Mouse (Mus musculus): Measurements from ENCODE around the gene Card19. TPM values are rescaled to one million over a fixed set of nuclear protein-coding genes. Genes with fewer than 3 reads are reported as not detected.
A peak's percentile ranks its signal among the peaks of the same experiment; 100 is the strongest.

Card19 gene
- 50.3 and 55.7 TPM in 2 replicates for polyA plus RNA-seq (2016; fragmentation: Nextera tagmentation; extraction: Ambion mirVana)

GRCm38 (mm10) chr13:49215504-49216219 is at the start of gene Card19:
Gene Card19, minus strand, starts transcription at chr13:49216037.
- Histone ChIP-seq H3K4me3 (peak within 1 kb of the TSS; percentile 75), H3K4me1 (peaks cover 44% of the 10 kb centered on the region), H3K27me3 (0 out of 2 replicates have a peak, but pooled peaks cover 6% of the 10 kb centered on the region), H3K36me3 (no peaks in the 10 kb centered on the region), H3K9ac (peak within 1 kb of the TSS; percentile 85), H3K9me3 (no peaks in the 10 kb centered on the region), H3K27ac (peak within 1 kb of the TSS; percentile 76; the same call in 1 of the 2 replicates), H3K4me2 (replicated peaks) (peak within 1 kb of the TSS; percentile 79)
- 1% methylated on average over 78 of the region's 78 CpGs for WGBS
- peak; percentile 75 for ATAC-seq (ENCODE audit: insufficient number of reproducible peaks, insufficient read depth, low FRiP score, low TSS enrichment)

DNA sequence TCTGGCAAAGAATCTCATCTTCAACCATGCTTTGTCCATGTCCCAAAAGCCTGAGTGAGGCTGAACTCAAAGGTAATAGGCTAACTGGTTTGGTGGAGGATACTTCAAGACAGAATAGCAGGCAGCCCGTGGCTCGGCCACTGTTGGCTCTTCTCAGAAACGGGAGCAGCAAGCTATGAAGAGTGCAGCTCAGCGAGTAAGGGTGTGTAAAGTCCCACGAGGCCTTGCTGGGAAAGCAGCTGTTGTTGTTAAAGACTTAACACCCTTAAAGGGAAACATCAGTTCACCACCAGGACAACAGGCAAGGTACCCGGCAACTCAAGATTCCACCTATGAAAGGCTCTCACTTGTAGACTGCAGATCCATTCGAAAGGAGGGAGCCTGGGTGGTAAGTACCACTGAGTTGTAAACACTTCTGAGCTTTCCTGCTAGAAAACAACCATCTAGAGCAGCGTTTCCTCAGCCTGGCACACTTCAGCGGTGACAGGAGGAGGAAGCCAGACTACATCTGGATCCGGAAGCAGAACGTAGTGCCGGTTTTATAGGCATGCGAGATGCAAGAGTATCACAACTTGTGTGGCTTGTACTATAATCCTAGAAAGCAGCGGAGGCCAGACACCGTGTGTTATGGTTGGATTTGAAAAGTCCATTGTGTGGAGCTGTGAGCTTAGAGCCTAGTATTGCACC is 44.3 kb upstream of the Card19 start:
- no peaks in the 10 kb centered on the region for H3K9me3 ChIP-seq
- ATAC-seq (ENCODE audit: insufficient number of reproducible peaks, insufficient read depth, low FRiP score, low TSS enrichment), result no peak
- no peak overlapping the region for H3K4me3 ChIP-seq
- no peak overlapping the region for H3K4me2 ChIP-seq (replicated peaks)
- no peaks in the 10 kb centered on the region for H3K36me3 ChIP-seq
- WGBS, result 84% methylated on average over 15 of the region's 15 CpGs
- H3K9ac ChIP-seq, result no peak overlapping the region
- no peaks in the 10 kb centered on the region for H3K27me3 ChIP-seq
- H3K4me1 ChIP-seq, result peaks cover 7% of the 10 kb centered on the region; the same call in 1 of the 2 replicates
- no peak overlapping the region for H3K27ac ChIP-seq

DNA sequence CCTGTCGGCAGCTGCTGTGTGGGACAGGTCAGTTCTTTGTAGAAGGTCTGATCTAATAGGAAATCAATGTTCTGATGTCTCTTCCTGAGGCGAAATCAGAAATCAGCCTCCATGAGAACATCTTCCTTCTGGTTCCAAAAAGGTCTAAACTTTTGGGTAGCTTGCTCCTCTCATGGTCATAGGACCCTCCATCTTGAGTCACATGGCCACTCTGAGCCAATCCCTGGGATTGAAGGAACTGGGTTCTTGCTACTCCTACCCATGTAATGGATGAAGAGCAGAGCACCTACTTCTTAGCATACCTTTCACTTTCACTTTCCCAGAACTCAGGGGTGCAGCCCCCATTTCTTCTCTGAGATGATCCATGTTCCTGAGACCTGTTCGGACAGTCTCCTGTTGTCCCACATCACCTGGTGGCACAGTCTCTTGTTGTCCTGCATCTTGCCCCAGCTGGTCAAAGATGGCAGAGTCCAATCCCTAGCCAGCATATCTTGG is 42.0 kb upstream of the Card19 start:
- H3K4me3 ChIP-seq, result no peak overlapping the region
- ATAC-seq (ENCODE audit: insufficient number of reproducible peaks, insufficient read depth, low FRiP score, low TSS enrichment), result no peak
- no peaks in the 10 kb centered on the region for H3K36me3 ChIP-seq
- peaks cover 7% of the 10 kb centered on the region; the same call in 1 of the 2 replicates for H3K4me1 ChIP-seq
- no peak overlapping the region for H3K9ac ChIP-seq
- no peaks in the 10 kb centered on the region for H3K27me3 ChIP-seq
- H3K4me2 ChIP-seq (replicated peaks), result no peak overlapping the region
- H3K27ac ChIP-seq, result no peak overlapping the region
- H3K9me3 ChIP-seq, result no peaks in the 10 kb centered on the region
- WGBS, result 65% methylated on average over 3 of the region's 3 CpGs

DNA sequence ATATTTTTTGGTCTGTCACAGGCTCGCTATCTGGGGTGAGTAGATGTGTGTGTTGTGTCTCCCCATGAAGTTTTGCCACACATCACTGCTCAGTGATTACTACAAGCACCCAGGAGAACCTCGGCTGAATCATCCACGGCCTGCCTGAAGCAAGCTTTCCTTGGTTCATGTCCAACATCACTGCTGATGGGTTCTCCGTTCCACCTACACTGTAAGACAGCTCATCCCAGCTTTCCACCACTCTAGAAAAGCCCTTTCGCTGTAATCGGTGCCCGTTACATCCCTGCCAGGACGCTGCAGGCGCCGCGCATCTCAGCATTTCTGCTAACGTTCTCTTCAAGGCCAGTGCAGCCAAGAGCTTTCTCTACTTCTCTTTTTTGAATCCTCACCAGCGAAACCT is 36.9 kb upstream of the Card19 start:
- Histone ChIP-seq H3K36me3 (no peaks in the 10 kb centered on the region), H3K27me3 (peaks cover 18% of the 10 kb centered on the region), H3K9ac (no peak overlapping the region), H3K4me1 (peaks cover 13% of the 10 kb centered on the region), H3K9me3 (no peaks in the 10 kb centered on the region), H3K4me2 (replicated peaks) (no peak overlapping the region), H3K27ac (no peak overlapping the region), H3K4me3 (no peak overlapping the region)
- no peak for ATAC-seq (ENCODE audit: insufficient number of reproducible peaks, insufficient read depth, low FRiP score, low TSS enrichment)
- WGBS, result 89% methylated on average over 13 of the region's 13 CpGs

GRCm38 (mm10) chr13:49252113-49252512 is 36.3 kb upstream of the Card19 start:
- Histone ChIP-seq H3K4me1 (peaks cover 12% of the 10 kb centered on the region), H3K4me2 (replicated peaks) (no peak overlapping the region), H3K27ac (no peak overlapping the region), H3K9me3 (no peaks in the 10 kb centered on the region), H3K27me3 (peaks cover 24% of the 10 kb centered on the region), H3K4me3 (no peak overlapping the region), H3K36me3 (no peaks in the 10 kb centered on the region), H3K9ac (no peak overlapping the region)
- 69% methylated on average over 2 of the region's 2 CpGs for WGBS
- ATAC-seq (ENCODE audit: insufficient number of reproducible peaks, insufficient read depth, low FRiP score, low TSS enrichment), result no peak

DNA sequence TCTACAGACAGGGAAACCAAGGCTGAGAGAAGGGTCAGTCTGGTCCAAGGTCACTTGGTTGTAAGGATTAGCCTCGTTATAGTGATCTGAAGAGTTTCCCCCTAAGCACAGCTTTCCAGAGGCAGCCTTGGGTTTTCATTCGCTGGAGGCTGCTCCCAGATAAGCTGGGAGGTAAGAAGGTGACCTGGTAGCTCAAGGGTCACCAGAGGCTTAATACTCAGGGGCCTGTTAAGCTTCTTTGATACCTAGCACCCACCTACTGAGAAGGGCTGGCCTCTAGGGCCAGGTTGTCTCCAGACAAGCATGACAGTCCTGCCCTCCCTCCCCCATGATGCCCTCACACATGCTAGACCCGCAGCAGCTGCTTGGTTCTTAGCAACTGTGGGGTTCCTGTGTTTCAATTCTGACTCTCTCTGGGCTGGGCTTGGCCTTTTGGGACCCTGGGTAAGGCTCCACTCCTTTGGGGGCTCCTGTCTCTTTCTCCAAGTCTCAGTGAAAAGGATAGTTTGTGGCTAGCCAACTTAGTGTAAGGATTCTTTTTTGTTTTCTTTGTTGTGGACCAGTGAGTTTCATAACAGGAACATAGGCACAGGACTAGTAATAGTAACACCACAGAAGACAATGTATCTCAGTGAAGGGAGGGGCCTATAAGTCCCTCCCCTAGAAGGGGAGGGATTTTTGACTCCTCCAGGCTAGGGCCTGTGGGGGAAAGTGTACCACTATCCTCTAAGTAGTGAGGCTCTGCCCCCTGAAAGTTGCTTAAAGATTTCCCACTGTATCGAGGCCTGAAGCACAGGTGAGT is 35.1 kb upstream of the Card19 start:
- 29% methylated on average over 4 of the region's 4 CpGs for WGBS

GRCm38 (mm10) chr13:49249634-49250033 is 33.8 kb upstream of the Card19 start:
- H3K9ac ChIP-seq, result no peak overlapping the region
- no peak overlapping the region for H3K4me2 ChIP-seq (replicated peaks)
- no peak overlapping the region for H3K27ac ChIP-seq
- H3K27me3 ChIP-seq, result peaks cover 41% of the 10 kb centered on the region
- 59% methylated on average over 2 of the region's 2 CpGs for WGBS
- no peaks in the 10 kb centered on the region for H3K9me3 ChIP-seq
- ATAC-seq (ENCODE audit: insufficient number of reproducible peaks, insufficient read depth, low FRiP score, low TSS enrichment), result no peak
- H3K36me3 ChIP-seq, result no peaks in the 10 kb centered on the region
- peaks cover 12% of the 10 kb centered on the region for H3K4me1 ChIP-seq
- H3K4me3 ChIP-seq, result no peak overlapping the region

More for the DNA sequence above, 35.1 kb upstream of the Card19 start:
- Histone ChIP-seq H3K36me3 (no peaks in the 10 kb centered on the region), H3K27ac (no peak overlapping the region), H3K9me3 (no peaks in the 10 kb centered on the region), H3K4me2 (replicated peaks) (no peak overlapping the region), H3K27me3 (peaks cover 36% of the 10 kb centered on the region), H3K4me3 (no peak overlapping the region), H3K4me1 (peaks cover 12% of the 10 kb centered on the region), H3K9ac (no peak overlapping the region)
- ATAC-seq (ENCODE audit: insufficient number of reproducible peaks, insufficient read depth, low FRiP score, low TSS enrichment), result no peak

DNA sequence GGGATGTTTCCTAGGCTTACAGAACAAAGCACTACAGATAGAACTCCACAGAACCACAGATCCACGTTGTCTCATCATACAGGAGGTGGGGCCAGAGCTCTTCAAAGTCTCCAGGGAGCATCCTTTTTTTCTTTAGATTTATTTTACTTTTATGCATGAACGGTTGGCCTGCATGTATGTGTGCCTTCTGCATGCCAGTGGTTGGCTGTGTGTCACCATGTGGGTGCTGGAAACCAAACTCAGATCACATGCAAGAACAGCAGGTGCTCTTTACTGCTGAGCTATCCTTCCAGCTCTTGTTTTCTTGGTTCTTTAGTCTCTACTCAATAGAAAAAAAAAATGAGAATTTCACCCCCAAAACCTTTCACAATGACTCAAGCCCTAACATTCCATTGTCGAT is 33.1 kb upstream of the Card19 start:
- ATAC-seq (ENCODE audit: insufficient number of reproducible peaks, insufficient read depth, low FRiP score, low TSS enrichment), result no peak
- Histone ChIP-seq H3K4me1 (peaks cover 12% of the 10 kb centered on the region), H3K9ac (no peak overlapping the region), H3K36me3 (no peaks in the 10 kb centered on the region), H3K4me2 (replicated peaks) (no peak overlapping the region), H3K27ac (no peak overlapping the region), H3K4me3 (no peak overlapping the region), H3K9me3 (no peaks in the 10 kb centered on the region), H3K27me3 (peaks cover 41% of the 10 kb centered on the region)
- WGBS, result 53% methylated on average over 3 of the region's 3 CpGs

GRCm38 (mm10) chr13:49248467-49248862 is 32.6 kb upstream of the Card19 start, which contains the start of gene Susd3:
Gene Susd3, minus strand, starts transcription at chr13:49248706.
- no peak for ATAC-seq (ENCODE audit: insufficient number of reproducible peaks, insufficient read depth, low FRiP score, low TSS enrichment)
- Histone ChIP-seq H3K9ac (peak within 1 kb of the TSS; percentile 38; the same call in 1 of the 2 replicates), H3K4me3 (peak within 1 kb of the TSS; percentile 48), H3K27me3 (peaks cover 41% of the 10 kb centered on the region), H3K4me2 (replicated peaks) (peak within 1 kb of the TSS; percentile 80), H3K27ac (no peak within 1 kb of the TSS), H3K36me3 (no peaks in the 10 kb centered on the region), H3K9me3 (no peaks in the 10 kb centered on the region), H3K4me1 (peaks cover 12% of the 10 kb centered on the region)
- 22% methylated on average over 7 of the region's 8 CpGs for WGBS

DNA sequence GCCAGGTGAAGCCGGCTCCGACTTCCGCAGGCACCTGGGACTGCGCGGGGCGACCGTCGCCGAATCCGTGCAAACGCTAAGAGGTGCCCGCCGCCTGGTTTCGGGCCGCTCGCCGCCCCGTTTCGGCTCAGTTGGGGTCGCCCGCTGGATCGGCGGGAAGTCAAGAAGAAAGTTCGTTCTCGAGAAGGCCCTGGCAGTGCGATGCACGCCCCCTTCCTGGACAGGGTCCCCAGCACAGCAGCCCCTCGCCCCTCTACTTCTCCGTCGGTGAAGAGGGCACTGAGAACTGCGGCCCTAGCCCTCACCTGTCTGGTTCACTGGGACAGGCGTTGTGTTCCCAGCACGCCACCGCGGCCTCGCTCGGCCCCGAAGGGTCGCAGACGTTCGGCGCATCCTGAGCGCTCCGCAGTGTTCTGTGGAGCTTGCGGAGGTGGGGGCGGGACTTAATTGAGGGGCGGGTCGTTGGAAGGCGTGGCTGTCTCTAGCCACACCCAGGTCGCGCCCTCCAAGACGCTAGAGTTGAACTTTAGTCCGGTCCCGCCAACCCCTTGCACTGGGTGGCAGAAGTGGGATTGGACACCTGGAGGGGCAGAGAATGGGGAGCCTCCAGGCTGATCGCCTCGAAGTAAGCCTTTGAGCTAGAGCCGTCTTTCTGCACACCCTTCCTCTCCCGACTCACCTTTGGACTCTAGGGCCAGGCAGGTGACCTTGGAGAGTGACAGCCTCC is 32.1 kb upstream of the Card19 start:
- Histone ChIP-seq H3K4me1 (peaks cover 12% of the 10 kb centered on the region), H3K9me3 (no peaks in the 10 kb centered on the region), H3K4me2 (replicated peaks) (peak overlapping the region; percentile 80), H3K27me3 (peaks cover 41% of the 10 kb centered on the region), H3K4me3 (peak overlapping the region; percentile 48), H3K9ac (peak overlapping the region; percentile 38; the same call in 1 of the 2 replicates), H3K36me3 (no peaks in the 10 kb centered on the region), H3K27ac (no peak overlapping the region)
- peak; percentile 50; the same call in 1 of the 2 replicates for ATAC-seq (ENCODE audit: insufficient number of reproducible peaks, insufficient read depth, low FRiP score, low TSS enrichment)
- 1% methylated on average over 58 of the region's 58 CpGs for whole genome bisulfite sequencing

All from embryonic facial prominence, embryonic 12.5 days (tissue).